Mouse (Mus musculus): ENCODE measurements around the gene Olfr1414. TPM values are rescaled to one million over a fixed set of nuclear protein-coding genes. Genes with fewer than 3 reads are reported as not detected.

Olfr1414 gene
- not detected for polyA plus RNA-seq (2017; shearing (Covaris generic))

DNA sequence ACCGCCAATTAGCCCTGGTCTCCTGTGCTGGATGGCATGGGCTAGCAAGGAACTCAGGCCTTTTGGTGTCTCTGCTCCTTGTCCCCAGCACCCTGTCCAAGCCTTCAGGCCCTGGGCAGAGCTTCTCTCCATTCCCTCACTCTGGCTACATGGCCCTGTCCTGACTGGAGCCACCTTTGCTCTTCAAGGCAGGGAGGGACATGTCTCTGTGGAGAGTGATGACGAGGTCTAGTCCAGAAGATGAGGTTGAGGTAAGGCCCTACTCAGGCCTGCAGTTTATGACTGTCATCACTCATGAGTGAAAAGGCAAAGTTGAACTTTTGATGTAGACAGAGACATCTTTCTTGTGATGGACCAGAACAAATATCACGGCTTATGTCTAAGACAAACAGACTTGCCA is at the start of gene Olfr1414:
TSS of gene Olfr1414 (minus strand) at position 101 of the 400 bp plus-strand sequence.

DNA sequence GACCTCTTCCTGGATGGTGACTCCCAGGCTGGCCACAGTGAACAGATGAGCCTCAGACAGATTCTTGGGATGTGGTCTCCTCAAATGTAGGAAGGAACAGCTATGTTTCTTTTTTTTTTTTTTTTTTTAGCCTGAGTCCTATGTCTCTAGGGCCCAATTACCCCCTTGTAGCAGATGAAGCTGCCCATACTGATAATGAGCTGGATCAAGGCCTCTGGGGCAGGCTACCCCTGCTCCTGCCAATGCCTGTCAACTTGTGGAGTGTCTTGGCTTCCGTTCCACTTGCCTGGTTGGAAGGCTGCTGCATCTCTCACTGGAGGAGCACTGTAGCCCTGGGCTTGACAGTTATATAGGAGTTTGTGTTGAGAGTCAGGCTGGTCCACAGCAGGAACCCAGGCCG is 22.5 kb downstream of the Olfr1414 start, which contains the start of gene Olfr1415:
TSS of gene Olfr1415 (minus strand) at position 101 of the 400 bp plus-strand sequence.

DNA sequence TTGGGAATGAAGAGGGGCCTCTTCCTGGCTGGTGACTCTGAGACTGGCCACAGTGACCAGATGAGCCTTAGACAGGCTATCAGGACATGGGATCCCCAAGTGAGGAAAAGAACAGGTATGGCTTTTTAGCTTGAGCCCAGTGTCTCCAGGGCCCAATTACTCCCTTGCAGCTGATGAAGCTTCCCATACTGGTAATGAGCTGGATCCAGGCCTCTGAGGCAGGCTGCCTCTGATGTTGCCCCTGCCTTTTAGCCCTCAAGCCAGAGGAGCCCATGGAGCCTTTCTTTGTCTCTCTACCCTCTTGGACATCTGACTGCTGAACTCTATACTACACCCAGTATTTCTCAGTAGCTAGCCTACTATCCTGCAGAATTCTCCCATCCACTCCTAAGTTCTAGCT is 33.4 kb downstream of the Olfr1414 start, which contains the start of gene Olfr1416:
TSS of gene Olfr1416 (minus strand) at position 101 of the 400 bp plus-strand sequence.

DNA sequence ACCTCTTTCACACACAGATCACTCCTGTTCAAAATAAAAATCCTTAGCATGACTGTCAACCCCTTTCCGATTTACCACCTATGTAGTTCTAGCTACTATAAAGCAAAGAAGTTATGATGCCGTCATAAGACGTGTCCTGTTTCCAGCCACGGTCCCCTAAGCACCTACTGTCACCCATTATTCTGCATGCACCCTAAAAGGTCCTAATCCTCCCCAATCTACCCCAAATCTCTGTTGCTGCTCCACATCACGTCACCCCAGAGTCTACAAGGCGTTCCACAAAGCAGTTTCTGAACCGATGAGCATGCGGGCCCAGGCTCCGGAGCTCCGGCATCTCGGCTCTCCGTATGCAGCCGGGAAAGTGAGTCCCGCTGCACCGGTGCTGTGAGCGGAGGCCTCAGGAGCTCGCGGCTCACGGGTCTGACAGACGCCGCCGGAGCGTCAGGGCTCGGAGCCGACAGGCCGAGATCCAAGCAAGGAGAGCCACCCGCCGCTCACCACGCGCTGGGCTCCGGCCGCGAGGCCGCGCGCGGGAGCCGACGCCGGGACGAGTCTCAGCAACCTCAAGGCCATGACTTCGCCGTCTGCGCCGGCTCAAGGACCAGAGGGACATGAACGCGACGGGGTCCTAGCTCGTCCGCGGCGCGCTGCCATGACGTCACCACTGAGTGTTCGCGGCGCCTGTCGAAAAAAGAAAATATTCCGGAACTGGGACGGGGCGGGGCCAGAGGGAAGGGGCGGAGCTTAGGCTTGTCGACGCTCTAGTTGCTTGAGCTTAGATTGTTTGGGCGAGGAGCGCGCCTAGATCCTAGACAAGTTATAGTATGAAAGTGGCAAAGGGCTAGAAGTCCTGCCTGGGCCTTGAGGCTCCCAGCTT is 45.1 kb downstream of the Olfr1414 start, which contains the start of gene Ndufa10:
TSS of gene Ndufa10 (minus strand) at position 696 of the 877 bp plus-strand sequence.

Other genes starting within 250 kb of the Olfr1414 start
- gene Ndufa10, start 44.8 kb downstream of the Olfr1414 start, polyA plus RNA-seq (2017; shearing (Covaris generic)) = 170 TPM
- not detected for gene Olfr1416, start 33.5 kb downstream of the Olfr1414 start, polyA plus RNA-seq (2017; shearing (Covaris generic))
- gene Olfr1415, start 22.6 kb downstream of the Olfr1414 start, polyA plus RNA-seq (2017; shearing (Covaris generic)) = not detected
- gene Olfr1413, start 52.7 kb upstream of the Olfr1414 start, polyA plus RNA-seq (2017; shearing (Covaris generic)) = not detected
- not detected for gene Olfr1412, start 67.1 kb upstream of the Olfr1414 start, polyA plus RNA-seq (2017; shearing (Covaris generic))
- not detected for gene Olfr1411, start 75.8 kb upstream of the Olfr1414 start, polyA plus RNA-seq (2017; shearing (Covaris generic))
- not detected for gene Olfr1410, start 87.1 kb upstream of the Olfr1414 start, polyA plus RNA-seq (2017; shearing (Covaris generic))
- 0.09 TPM for gene Olfr12, start 99.1 kb upstream of the Olfr1414 start, polyA plus RNA-seq (2017; shearing (Covaris generic))
- gene Cops9, start 123.3 kb upstream of the Olfr1414 start, polyA plus RNA-seq (2017; shearing (Covaris generic)) = 161 TPM
- gene Otos, start 130.2 kb upstream of the Olfr1414 start, polyA plus RNA-seq (2017; shearing (Covaris generic)) = 0.35 TPM

Measured in naive thymus-derived CD4-positive, alpha-beta T cell, adult 5 months (primary cell).